ENCODE assay signal across 8 mouse cellular contexts in genomic region chr5:66620191-66620625, GRCm38 (mm10). TPM values are rescaled to one million over a fixed set of nuclear protein-coding genes. Genes with fewer than 3 reads are reported as not detected.
A peak's percentile ranks its signal among the peaks of the same experiment; 100 is the strongest.
DNase-seq lines count a peak whose midpoint lies in the region; ATAC-seq lines count a peak whose summit lies in the region.

No protein-coding gene starts in this region.

- H3K9ac ChIP-seq in hindbrain, embryonic 15.5 days = peak overlapping the region; percentile 55

- DNase-seq in ZHBTc4 (ENCODE audit: low read depth, low spot score) = peak; percentile 97
- peak; percentile 86 to 92 for DNase-seq in cerebellum, postnatal 36 days
- peak; percentile 75 for DNase-seq in gastrocnemius, adult 18-20 months (ENCODE audit: low spot score)
- peak; percentile 83 to 90 for DNase-seq in left cerebral cortex, adult 18-20 months (ENCODE audit: low spot score in 2 of 2)
- peak; percentile 90 for DNase-seq in lung, postnatal 25 days (ENCODE audit: low spot score)
- DNase-seq in right cerebral cortex, adult 2 months (ENCODE audit: low spot score in 2 of 2) = peak; percentile 84 to 87
- peak; percentile 80 to 88 for DNase-seq in urinary bladder, postnatal 36 days (ENCODE audit: low spot score in 2 of 2)

- H3K9me3 ChIP-seq in hindbrain, embryonic 15.5 days = no peaks in the 10 kb centered on the region

- H3K4me1 ChIP-seq in hindbrain, embryonic 15.5 days (replicated peaks) = peaks cover 30% of the 10 kb centered on the region

- WGBS in hindbrain, embryonic 15.5 days = under 1% methylated on average over 41 of the region's 41 CpGs

- peak overlapping the region; percentile 57 for H3K4me3 ChIP-seq in hindbrain, embryonic 15.5 days

- ATAC-seq in hindbrain, embryonic 15.5 days (ENCODE audit: low FRiP score, low read depth) = peak; percentile 73

- peak overlapping the region; percentile 67 for H3K4me2 ChIP-seq in hindbrain, embryonic 15.5 days

- no peaks in the 10 kb centered on the region for H3K27me3 ChIP-seq in hindbrain, embryonic 15.5 days

- no peaks in the 10 kb centered on the region for H3K36me3 ChIP-seq in hindbrain, embryonic 15.5 days

- peak overlapping the region; percentile 77 for H3K27ac ChIP-seq in hindbrain, embryonic 15.5 days (replicated peaks)

RNA-seq across cellular contexts. Expression of gene Apbb2, which starts 1.6 kb away (rescaled TPM):
- total RNA-seq in gastrocnemius, adult 18-20 months (2021) = 10 to 100 TPM; 37.4 to 40.4 TPM
- 108 and 124 TPM in 2 replicates for polyA plus RNA-seq in hindbrain, embryonic 15.5 days (2015; fragmentation: Nextera tagmentation; extraction: Ambion mirVana)
- total RNA-seq in left cerebral cortex, adult 18-20 months (2021) = 10 to 100 TPM; 58.6 to 65.9 TPM

RNA-seq across cellular contexts. Expression of gene Uchl1, which starts 55.7 kb away (rescaled TPM):
- total RNA-seq in gastrocnemius, adult 18-20 months (2021) = 1 to 10 TPM; 2.4 to 8.8 TPM
- 1,684 and 1,722 TPM in 2 replicates for polyA plus RNA-seq in hindbrain, embryonic 15.5 days (2015; fragmentation: Nextera tagmentation; extraction: Ambion mirVana)
- 100 to 1,000 TPM; 871 to 967 TPM for total RNA-seq in left cerebral cortex, adult 18-20 months (2021)

Comparison
In these comparisons a context has a peak if more than half of its experiments do, and no peak if none do; other contexts are left out.
1. Peak in every context shown above with its lines: DNase-seq, ATAC-seq, H3K4me3 ChIP-seq and H3K27ac ChIP-seq.
2. RNA of gene Uchl1, which starts 55.7 kb away (total RNA-seq): 871 to 967 TPM in left cerebral cortex, adult 18-20 months; 2.4 to 8.8 TPM in gastrocnemius, adult 18-20 months; every median in the first group is over 10 times any median in the second.